Mouse (Mus musculus) right cerebral cortex, adult 2 months (tissue): ENCODE data around the gene Cfap74.

ENCODE experiments used
- DNase-seq, 2 experiments: peaks; one replicate each; pipeline ENCODE4 v3.0.0; 2021 to 2022; ENCODE audit warnings: low spot score in 2 of 2

Gene Cfap74

DNA sequence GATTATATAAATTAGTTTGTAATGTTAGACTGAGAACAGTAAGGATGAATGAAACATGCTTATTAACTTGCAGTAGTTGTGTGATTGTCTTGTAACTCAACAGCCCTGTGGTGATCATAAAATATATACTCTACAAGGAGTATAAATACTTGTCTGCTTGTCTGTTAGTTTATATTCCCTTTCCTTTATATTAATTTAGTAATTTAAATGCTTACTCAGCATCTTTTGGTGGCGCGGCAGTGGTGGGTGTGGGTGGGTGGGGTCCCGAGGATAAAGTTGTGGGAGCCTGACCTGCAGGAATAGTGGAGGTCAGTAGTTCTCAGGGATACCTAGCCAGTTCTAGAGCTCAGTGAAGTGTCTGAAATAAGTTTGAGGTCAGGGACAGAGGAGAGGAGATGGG lies 89.0 kb downstream of the Cfap74 start:
- DNase-seq, result no peak

DNA sequence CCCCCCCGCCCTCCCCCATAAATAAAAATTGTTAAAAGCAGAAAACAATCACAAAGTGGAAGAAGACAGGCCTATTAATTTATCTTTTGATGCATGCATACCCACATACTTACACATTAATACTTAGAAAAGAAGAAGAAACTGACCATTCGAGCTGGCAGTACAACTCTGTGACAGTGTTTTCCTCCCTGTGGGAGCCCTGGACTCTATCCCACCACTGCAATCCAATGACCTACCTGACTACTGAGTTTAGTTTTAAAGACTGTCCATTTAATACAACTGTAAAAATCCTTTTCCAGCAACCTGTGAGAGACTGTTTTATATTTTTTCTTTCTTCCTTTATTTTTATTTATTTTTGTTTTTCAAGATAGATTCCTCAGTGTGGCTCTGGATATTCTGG lies 92.1 kb downstream of the Cfap74 start:
- no peak for DNase-seq

DNA sequence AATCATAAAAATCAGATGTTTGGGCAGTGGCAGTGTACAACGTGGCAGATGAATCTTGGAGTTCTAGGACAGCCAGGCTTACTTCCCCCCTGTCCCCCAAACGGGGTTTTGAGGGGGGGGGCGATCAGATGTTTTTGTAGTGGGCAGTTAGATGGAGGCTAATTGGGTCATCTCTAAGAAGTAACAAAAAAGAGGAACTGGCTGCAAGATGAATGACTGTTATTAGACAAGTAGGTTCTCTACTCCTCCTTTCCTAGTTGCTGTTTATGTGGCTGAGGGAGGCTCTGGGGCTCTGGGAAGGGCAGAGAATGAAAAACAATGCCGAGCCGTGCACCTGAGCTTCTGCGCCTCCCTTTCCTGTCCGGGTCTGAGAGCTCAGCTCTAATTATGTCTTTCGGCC lies 96.1 kb downstream of the Cfap74 start:
- no peak for DNase-seq

DNA sequence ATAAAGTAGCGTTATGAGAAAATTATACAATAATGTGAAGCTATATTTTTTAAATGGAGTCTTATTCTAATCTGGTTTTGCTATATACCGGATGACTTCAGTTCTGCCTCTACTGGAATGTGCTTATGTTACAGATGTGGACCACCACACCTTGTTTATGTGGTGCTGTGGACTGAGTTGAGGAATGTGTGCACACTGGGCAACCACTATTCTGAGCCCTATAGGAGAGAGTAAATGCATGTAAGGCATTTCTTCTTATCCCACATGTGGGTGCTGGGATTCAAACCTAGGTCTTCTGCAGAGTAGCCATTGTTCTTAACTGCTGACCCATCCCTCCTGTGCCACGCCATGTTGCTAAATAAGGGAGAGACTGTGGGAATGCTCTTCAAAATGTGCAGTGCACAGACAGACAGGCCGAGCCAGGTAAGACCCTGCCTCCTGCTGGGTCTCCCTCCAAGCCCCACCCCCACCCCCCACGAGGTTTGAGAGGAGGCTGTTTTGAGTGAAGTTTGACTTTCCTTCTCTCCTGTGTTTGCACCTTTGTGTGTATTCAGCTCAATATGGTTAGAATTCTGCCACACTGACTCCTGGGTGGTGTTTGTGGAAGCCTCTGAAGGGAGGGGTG lies 96.8 kb downstream of the Cfap74 start:
- no peak for DNase-seq

DNA sequence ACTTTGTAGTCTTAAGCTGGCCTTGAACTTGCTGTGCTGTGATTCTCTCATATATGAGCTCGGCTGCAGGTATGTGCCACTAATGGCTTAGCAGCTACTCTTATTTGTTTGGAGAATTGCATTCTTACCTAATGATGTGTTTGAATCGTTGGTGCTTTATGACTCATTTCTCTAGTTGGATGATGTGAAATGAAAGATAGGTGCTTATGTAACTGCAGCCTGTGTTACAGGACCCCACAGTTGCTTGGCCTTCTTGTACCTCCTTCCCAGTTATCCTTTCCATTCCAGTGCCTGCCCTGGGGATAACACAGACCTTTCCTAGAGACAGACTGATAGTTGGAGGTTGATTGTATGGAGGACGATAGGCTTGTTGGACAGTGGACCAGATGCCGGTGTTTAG lies 99.6 kb downstream of the Cfap74 start:
- no peak for DNase-seq

DNA sequence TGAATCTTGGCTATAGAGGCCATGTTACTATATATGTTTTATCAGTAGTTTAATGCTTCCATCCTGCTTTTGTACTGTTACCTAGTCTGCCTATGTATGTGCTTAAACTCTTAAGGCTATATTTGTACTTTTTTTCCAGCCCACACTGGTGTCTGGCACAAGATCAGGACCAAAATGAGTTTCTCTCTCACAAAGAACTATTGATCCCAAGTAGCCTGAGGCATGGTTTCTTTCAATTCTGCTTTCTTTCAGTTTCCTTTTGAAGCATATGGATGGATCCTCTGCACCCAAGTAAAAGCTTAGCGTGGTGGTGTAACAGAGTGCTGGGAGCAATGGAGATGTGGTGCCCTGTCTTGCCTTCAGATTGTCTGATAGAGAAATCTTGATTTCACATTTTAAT lies 102.0 kb downstream of the Cfap74 start:
- DNase-seq, result no peak

DNA sequence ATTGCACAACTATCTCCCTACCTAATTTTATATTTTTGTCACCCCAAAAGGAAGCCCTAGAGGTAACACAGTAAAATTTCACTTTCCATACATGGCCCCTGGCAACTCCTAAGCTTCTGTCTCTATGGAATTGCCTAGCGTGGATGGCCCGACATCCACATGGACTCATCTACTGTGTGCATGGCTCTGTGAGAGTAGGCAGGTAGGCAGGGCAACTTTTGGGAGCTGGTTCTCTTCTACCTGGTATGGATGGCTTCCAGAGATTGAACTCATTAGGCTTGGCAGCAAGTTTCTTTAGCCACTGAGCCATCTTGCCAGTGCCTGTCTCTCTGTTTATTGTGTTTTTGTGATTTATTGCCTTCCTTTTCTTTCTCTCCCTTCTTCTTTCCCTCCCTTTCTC lies 105.8 kb downstream of the Cfap74 start:
- no peak for DNase-seq
